Mouse (Mus musculus): Measurements from ENCODE around the gene Agpat4.
A peak's percentile ranks its signal among the peaks of the same experiment; 100 is the strongest.
"Not testable (repeated sequence)": the region's sequence is repeated elsewhere in the genome, so short reads cannot be mapped to it uniquely, and the experiment has no call there.

Gene Agpat4

DNA sequence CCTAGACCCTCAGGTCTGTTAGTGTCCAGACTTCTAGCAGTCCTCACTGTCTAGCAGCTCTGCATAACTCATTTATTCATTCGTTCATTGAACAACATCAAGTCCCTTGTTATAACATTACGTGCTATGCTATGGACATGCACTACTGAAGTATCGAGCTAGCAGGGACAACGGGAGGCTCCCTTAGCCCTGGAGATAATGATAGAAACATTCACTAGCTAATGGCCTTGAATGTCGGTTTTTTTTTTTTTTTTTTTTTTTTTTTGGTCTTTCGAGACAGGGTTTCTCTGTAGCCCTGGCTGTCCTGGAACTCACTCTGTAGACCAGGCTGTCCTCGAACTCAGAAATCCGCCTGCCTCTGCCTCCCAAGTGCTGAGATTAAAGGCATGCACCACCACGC is 3.8 kb downstream of the Agpat4 start:
- DNase-seq (ENCODE audit: low spot score in 2 of 2), result not testable (repeated sequence)

DNA sequence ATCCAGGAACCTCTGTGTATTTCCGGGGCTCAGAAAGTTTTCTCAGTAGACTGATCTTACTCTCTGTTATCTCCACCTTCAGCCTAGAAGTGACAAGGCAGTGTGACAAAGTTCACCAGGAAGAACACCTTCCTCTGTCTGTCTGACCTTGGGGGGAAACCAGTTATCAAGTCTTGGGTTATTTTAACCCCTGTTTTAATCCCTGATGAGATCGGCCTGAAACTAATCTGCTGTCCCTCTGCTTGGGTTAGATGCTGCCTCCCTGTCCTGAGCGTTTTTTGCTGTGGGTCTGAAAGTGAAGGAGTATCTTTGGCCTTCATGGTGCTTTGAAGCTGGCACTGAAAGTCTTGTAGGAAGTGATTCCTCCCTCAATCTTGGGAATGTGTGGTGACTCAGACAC is 4.7 kb downstream of the Agpat4 start:
- DNase-seq (ENCODE audit: low spot score in 2 of 2), result no peak

DNA sequence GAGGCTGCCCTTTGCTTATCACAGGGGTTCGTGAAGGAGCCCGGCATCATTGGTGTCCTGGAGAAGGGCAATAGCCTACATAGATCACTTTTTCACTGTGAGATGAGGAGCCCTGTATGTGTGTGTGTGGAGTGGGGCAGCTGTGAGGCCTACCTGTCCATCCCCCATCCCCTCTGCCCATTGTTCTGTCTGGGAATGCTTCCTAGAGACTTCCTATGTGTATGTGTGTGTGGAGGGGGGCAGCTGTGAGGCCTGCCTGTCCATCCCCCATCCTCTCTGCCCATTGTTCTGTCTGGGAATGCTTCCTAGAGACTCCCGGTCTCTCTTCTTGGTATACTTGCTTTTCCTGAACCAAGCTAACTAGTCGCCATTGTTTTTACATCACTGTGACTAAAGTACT is 8.6 kb downstream of the Agpat4 start:
- no peak for DNase-seq (ENCODE audit: low spot score in 2 of 2)

DNA sequence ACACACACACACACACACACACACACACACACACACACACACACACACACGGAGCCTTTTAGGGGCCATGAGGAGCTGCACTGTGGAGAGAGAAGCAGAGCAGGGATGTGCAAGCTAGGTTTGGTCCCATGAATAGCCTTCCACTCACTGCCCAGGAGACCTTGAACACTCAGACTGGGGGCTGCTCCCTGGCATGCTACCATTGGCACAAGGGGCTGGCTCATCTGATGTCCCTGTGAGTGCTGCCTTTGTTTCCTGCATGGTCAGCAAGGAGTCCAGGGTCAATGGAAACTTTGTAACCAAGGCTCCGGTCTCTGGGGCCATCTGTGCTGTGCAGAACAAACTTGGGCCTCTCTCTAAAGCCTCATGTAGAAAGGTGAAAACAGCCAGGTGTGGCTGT is 10.5 kb downstream of the Agpat4 start:
- DNase-seq (ENCODE audit: low spot score in 2 of 2), result no peak

DNA sequence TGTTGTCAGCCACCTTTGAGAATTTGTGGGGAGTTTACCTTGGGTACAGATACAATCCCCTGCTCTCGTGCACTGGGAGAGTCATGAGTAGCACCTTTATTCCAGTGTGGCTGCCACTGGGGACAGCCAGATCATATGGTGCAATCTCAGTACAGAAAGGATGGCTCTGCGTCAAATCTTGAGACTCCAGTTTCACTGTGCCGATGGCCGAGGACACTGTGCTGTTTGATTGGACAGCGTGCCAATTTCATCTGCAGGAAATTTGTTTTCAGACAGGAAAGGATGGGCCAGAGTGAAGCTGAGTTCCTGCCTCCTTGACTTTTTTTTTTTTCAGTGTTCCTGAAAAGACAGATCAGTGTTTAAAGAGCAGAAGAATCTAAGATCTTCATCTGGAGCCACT is 12.7 kb downstream of the Agpat4 start:
- DNase-seq (ENCODE audit: low spot score in 2 of 2), result no peak

DNA sequence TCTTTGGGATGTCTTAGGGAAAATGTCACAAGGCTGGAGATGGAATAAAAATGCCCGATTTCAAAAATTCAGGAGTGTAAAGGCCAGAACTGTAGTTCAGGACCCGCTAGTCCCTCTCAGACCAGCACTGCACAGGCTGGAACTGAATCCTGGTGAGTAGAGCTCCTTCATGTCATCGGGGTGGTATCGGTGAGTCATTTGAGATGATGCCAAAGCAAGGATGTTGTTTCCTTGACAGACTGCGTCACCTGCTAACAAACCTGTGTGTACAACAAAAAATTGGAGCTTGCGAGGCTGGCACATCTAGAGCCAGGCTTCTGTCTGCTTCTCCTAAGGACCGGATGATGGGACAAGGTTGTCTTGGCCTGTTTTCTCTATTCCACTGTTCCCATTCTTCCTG is 13.1 kb downstream of the Agpat4 start:
- no peak for DNase-seq (ENCODE audit: low spot score in 2 of 2)

DNA sequence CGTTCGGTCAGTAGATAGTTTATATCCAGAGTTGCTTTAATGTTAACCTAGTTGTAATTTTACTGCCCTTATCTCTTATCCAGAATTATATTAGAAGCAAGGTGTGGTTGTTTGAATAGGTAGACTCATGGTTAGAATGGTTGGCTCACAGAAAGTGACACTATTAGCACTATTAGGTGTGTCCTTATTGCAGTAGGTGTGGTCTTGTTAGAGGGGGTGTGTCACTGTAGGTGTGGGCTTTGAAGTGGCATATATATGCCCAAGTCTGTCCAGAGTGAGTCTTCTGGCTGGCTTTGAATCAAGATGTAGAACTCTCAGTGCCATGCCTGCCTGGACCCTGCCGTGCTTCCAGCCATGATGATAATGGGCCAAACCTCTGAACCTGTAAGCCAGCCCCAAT is 14.4 kb downstream of the Agpat4 start:
- DNase-seq (ENCODE audit: low spot score in 2 of 2), result no peak

DNA sequence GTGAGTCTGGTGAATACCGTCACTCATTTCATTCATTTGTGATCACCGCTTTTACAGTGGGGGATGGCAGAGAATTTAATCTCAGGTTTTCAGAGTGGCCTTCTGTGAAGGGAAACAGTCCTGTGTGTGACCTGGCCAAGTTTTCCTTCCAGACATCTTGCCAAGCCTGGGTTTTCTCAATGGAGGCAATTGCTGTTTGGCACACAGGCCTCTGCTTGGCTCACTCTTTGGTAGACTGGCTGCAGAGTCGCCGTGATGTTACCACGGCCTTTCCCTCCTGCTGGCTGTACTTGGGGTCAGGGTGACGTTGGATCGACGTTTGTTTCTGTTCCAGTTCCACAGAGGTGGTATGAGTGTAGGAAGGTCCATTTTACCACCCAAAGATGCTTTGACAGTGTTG is 15.5 kb downstream of the Agpat4 start:
- peak in 1 of 2 experiments; percentile 11 for DNase-seq (ENCODE audit: low spot score in 2 of 2)

DNA sequence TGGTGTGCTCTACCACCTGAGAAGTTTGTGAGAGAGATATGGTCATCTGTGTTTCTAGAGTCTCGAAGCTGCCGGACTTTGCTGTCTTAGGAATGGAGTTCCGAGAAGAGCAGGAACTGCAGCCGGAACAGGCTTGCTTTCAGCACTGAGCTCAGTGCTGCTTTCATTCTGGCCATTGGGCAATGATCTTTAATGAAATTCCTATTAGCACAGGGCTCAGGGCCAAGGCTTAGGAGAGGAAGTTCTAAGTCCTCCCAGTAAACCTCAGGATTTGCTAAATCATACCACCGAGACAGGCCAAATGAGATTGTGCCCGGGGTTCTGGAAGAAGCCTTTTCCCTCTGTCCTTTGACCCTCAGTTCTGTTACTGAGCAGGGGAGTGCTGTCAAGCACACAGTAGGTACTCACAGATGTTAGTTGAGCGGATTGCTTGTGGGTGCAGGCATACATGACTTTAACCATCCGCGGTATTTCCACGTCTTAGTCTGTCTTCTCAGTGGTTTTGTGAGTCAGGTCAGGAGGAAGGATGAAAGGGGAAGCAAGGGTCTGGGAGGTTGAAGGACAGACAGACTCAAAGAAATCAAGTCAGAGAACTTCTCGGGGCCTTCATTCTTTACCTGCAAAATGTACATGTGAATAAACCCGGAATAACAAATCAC is 16.6 kb downstream of the Agpat4 start:
- no peak for DNase-seq (ENCODE audit: low spot score in 2 of 2)

DNA sequence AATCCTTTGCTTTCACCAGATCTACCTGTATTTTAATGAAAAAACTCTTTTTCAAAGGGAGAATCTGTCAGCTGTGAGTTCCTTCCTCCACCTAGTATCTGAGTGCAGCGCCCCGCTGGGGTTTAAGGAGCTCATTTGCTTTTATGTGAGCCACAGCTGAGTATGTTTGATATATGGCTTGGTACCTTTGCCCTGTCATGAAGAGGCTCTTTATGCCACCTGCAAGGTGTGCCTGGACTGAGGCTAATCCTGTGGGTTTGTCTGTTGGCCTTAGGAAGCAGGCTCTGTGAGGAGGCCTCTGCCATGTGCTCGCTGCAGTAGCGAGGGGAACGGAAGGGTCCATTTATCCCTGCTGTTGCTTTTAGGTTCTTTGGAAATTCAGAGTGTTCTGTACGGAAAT is 19.9 kb downstream of the Agpat4 start:
- no peak for DNase-seq (ENCODE audit: low spot score in 2 of 2)

DNA sequence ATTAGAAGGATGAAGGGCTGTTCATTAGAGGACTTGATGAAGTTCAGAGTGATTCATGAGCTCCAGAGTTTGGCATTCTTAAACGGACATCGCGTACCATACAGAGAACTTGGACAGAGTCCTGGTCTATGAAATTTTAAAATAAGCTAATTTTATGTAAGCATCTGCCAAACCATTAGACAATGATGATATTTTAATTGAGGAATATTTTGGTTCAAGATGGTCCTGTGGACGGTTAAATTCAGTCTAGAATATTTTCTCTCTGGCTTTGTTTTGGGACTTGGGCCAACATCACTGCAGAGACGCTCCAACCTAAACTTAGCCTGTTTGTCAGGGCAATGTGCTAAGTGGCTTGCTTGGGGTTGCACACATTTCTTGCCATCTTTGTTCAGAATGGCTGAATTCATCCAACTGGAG is 25.5 kb downstream of the Agpat4 start:
- DNase-seq (ENCODE audit: low spot score in 2 of 2), result no peak

DNA sequence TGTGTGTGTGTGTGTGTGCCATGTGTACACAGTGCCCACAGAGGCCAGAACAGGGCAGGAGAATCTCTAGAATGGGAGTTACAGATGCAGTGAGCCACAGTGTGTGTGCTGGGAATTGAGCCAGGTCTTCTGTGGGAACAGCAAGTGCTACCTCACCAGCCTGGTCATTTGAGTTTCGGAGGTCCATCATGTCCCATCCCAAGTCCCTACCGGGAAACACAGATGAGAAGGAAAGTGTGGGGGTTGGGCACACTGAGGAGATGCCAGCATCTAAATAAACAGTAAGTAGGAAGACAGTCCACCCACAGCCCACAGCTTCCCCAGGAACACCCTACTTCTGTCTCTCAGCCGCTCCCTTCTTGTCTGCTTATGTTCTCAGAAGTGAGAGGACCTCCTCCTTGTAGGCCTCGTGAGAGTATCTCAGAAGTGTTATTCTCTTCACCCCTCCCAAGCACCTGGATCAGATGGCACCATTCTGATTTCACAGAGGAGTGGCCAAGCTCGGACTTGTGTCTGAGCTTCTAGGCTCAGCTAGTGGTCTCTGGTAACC is 27.7 kb downstream of the Agpat4 start:
- DNase-seq (ENCODE audit: low spot score in 2 of 2), result no peak

DNA sequence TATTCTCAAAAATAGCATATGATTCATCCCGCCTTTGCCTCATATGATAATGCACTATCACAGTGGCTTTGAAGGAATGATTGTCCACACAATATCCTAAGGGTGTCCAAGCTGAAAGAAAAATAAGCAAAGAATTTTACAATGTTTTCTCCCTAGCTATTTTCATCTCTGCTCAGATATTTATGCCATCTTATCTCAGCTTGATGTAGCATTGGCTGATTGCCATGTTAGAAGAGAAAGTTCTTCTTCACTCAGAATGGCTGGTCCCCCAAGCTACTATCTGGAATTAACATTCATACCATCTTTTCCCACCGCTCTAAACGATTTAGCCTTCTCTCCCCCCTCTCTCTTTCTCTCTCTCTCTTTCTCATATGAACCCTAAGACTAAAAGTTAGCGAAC is 29.3 kb downstream of the Agpat4 start:
- DNase-seq (ENCODE audit: low spot score in 2 of 2), result no peak

DNA sequence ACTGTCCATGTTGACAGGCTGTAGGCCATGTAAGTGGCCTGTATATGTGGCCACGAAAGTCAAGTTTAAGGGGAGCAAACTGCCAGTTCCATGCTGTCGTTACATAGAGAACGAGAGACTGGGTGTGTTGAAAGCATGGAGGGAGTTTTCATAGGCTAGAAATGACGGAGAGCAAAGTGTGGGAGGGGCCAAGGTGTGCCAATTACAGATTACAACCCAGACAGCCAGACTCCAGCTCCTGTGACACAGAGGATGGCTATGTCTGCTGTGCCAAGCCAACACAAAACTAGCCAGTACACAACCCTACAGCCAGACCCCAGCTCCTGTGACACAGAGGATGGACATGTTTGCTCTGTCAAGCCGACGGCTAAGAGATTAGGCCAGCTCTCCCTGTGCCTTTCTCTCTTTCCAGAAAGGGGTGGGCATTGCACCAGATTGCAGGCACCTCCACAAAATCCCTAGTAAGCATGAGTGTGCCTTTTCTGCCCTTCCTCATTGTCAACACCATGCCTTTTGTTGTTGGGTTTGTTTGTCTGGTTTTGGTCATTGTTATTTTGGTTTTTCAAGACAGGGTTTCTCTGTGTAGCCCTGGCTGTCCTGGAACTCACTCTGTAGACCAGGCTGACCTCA is 30.8 kb downstream of the Agpat4 start:
- no peak for DNase-seq (ENCODE audit: low spot score in 2 of 2)

DNA sequence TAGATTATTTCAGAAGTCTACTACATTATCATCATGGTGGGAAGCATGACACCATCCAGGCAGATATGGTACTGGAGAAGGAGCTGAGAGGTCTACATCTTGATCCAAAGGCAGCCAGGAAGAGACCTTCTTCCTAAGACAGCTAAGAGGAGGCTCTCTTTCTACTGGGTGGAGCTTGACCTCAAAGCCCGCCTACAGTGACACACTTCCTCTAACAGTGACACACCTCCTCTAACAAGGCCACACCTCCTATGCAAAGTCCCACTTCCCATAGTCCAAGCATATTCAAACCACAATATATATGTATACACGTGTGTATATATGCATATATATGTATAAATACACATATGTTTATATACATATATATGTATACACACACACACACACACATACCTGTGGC is 32.5 kb downstream of the Agpat4 start:
- no peak for DNase-seq (ENCODE audit: low spot score in 2 of 2)

DNA sequence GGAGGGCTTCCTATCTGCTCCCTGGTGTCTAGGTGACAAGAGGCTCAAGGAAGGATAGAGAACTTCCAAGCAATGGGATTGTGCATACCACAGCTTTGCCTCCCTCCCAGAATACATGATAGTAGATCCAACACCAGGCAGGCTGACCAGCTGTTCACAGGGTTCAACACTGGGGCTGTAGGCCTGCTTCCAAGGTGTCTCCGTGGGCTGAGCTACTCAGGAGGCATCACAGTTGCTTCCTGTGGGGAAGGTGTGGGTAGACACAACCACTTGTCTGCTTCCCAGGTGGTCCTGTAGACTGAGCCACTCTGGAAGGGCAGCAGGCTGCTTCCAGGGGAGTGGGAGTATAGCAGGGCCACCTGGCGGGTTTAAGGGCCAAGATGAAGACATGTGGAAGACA is 35.8 kb downstream of the Agpat4 start:
- no peak for DNase-seq (ENCODE audit: low spot score in 2 of 2)

DNA sequence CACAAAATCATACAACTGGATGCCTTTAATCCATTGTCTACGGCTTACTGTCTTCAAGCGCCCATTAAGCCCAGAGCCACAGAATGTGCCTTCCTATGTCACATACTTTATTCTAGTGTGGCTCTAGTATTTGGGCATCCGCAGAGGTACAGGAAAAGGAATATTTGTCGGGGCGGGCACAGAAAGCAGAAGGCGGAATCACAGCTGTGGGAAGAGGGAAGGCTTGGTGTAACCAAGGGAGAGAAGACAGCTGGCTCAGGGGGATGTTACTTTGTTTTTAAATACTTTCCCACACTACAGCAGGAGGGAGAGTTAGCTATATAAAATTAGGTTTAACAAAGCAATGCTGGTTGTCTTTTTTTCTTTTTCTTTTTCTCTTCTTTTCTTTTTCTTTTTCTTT is 36.7 kb downstream of the Agpat4 start:
- DNase-seq (ENCODE audit: low spot score in 2 of 2), result no peak

DNA sequence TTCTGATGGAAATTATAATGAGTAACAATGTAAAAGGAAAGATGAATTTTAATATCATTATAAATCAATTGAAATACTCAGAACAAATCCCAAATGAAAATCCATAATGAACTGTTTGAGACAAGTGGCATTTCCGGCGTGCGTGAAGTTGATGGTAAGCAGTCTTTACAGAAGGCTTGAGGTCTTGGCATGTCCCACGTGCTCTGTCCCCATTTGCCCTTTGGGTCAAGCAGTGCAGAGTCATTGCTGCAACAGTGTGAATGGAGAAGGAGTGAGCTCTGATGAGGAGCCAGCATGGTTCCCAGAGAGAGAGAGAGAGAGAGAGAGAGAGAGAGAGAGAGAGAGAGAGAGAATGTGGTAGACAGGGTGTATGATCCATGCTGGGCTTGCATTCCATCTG is 37.4 kb downstream of the Agpat4 start:
- no peak for DNase-seq (ENCODE audit: low spot score in 2 of 2)

DNA sequence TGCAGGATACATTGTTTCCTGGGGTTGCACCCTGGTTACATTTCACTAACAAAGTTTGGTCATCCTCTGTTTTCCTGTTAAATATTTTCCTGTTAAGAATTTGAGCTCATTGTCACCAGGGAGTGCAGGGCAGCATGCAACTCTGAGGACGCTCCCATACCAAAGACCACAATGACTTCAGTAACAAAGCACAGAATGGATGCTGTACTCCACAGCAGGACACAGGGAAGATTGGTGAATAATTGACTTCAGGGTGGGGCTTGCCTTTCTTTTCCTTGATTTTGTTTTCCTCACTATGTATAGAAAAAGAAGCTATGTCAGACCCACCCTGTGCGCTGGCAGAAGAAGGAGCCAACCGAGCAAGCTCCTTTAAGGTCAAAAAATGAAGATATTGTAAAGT is 38.2 kb downstream of the Agpat4 start:
- no peak for DNase-seq (ENCODE audit: low spot score in 2 of 2)

DNA sequence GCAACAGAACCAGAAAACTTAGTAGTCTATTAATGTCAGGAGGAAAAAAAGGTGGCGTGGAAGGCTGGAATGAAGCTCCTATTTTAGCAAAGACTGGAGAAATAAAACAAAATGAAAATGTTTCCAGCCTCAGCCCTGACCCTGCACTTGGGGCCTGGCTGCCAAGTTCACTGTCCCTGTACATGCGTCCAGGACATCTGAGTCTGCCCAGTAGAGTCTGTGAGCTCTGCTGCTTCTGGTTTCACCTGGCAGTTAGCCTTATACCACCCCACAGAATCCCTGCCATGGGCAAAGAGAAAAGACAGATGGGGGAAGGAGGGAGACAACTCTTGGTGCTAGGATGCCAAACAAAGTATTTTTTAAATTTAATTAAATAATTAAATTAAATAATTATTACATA is 38.7 kb downstream of the Agpat4 start:
- DNase-seq (ENCODE audit: low spot score in 2 of 2), result peak in 1 of 2 experiments; percentile 21

DNA sequence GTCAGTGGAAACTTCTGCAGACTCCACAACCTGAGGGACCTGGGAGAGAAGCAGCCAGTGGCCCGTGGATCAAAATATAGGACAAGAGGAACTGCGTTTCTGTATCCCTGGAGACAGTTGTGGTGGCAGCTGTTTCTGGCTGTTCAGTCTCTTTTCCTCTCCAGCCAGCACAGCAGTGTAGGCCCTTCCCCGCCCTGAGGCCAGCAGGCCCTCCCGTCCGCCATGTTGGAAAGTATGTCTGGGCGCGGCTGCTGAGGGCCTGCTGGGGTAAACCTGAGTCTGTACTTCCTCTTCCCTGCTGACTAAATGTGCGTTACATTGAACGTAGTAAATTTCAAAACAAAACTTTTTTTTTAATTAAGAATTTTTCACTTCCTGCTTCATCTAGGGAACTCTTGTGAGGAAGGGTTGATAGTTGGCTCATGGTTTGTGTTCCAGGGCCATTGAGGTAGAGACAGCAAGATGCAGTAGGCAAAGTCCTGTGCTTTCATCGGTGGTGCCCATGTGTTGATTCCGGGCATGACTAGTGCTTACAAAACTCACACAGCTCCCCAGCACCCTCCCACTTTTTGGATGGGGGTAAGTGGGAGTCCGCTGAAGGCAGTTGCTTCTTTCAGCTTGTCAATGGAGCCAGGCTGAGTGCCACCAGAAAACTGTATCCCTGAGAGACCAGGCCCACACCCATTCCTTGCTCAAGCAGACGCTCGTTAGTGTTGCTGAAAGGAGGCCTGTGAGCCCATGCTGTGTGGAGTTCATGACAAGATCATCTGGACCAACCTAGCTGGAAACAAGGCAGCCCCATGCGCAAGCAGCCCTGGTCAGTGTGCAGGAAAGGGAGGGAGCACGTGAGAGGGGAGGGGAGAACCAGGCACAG is 40.9 kb downstream of the Agpat4 start:
- DNase-seq (ENCODE audit: low spot score in 2 of 2), result no peak

DNA sequence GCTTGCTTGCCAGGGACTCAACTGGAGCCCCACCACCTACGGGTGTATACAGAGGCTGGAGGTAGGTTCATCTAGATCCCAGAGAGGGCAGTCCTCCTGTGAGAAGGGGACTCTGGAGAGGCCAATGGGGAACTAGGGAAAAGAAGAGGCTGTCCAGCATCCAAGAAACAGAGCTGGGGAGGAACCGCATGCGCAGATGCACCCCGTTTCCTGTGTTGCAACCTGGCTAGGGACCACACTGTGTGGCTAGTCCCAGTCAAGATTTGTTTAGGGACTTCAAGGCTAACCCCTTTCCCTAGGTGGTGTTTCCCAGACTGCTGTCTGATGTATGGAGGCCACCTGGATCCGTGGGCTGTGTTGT is 41.5 kb downstream of the Agpat4 start:
- no peak for DNase-seq (ENCODE audit: low spot score in 2 of 2)

DNA sequence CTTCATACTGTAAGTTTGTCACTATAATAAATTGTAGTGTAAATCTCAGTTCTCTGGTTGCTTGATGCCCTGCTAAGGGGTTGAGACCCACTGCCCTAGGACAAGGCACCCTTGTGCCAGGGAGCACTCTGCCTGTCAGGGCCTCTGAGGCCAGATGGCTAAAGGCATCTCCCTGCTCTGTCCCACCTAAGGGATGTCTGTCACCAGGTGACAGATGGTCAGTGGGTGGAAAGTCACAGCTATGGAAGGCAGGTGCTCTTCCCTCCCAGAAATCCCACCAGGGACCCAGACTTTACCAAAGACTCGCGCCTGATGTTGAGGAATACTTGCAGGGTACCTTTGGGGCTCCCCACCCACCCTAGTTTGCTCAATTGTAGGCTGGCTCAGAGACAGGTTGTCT is 42.0 kb downstream of the Agpat4 start:
- no peak for DNase-seq (ENCODE audit: low spot score in 2 of 2)

Data from cerebellum, postnatal 4 days (tissue).